Mouse (Mus musculus) heart, postnatal 0 days (tissue): ENCODE measurements around the gene Kif26b.

ENCODE experiments used
- CTCF ChIP-seq: IDR thresholded peaks from 2 replicates; pipeline ENCODE4 v1.5.1; 2016; ENCODE audit warnings: antibody characterized with exemption, control low read depth, low read depth
- EP300 ChIP-seq: IDR thresholded peaks from 2 replicates; pipeline ENCODE4 v1.6.1; 2016; ENCODE audit warnings: antibody characterized with exemption, low read depth

- TF ChIP-seq CTCF, result no peak
- TF ChIP-seq EP300, result no peak
Measured at GRCm38 (mm10) chr1:178929531-178929930, 400.6 kb downstream of the Kif26b start.
